Mouse (Mus musculus) R1 (cell line): ENCODE data around the gene Rpl37.

ENCODE experiments used
- DNase-seq: peaks from one replicate; pipeline ENCODE4 v3.0.0-alpha.2; 2018; ENCODE audit warnings: low read depth, low spot score

Gene Rpl37

DNA sequence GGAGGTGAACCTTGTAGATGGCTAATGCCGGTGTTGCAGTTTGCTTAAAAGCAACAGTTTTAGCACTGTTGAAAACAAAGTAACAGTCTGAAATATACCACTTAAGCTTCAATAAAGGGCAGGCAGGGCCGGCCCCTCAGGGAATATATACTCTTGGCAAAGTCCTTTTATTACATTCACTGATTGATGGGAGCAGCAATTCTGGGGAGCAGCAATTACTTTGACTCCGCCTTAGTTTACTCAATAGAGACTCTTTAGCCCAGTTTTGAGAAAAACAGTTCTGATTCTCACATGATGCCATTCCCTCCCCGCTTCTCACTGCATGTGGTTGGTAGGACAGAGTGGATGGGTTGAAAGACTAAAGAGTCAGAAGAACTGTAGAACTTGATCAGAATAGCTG, 32.7 kb downstream of the Rpl37 start:
- no peak for DNase-seq

GRCm38 (mm10) chr15:5152171-5152570, 35.7 kb downstream of the Rpl37 start:
- DNase-seq: peak; percentile 31

- no peak for DNase-seq
Observed at GRCm38 (mm10) chr15:5154621-5155020, 38.2 kb downstream of the Rpl37 start.

GRCm38 (mm10) chr15:5155093-5155492, 38.6 kb downstream of the Rpl37 start:
- DNase-seq: no peak

DNA sequence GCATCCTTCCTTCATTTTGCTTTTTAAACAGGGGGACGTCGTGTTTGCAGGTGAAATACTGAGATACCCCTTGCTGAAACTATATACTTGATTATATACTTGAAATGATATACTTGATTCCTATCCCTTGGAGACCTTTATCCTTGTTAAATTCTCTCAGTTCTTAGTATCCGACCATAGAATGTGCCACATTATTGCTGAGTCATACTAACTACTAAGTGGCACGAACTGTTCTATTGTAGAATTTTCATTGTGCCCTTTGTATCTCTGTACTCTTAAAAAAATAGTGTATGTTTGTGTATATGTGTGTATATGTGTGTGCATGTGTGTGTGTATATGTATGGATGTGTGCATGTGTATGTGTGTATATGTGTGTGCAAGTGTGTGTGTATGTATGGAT, 39.9 kb downstream of the Rpl37 start:
- no peak for DNase-seq

DNA sequence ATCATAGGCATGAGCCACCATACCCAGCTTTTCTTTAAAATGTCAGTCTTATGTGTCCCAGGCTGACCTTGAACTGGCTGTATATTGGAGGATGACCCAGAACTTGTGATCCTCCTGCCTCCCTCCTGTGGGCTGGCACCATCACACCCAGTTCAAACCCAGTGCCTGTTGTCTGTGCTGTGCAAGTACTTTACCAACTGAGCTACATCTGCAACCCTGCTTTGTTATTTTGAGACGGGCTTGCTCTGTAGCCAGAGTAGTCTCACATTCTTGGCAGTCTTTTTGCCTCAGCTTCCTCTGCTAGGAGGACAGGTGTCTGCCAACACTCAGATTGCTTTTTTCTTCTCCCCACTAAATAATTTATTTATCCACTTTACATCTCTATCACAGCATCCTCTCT, 40.9 kb downstream of the Rpl37 start:
- DNase-seq: no peak

DNA sequence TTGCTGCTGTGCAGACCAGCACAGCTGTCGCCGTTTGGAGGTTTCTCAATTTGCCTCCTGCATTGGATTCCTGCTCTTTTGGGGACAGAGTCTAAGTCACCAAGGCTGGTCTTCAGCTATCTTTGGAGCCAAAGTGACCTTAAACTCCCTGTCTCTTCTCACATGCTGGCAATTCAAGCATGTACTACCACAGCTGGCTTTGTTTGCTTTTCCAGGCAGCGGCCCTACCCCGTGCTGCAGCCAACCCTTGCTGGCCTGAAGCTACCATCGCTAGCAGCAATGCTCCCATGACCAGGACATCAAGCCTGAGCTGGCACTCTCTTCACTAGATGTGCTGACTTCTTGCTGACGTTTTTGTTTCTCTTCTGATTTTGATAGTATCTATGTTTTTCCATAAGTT, 42.4 kb downstream of the Rpl37 start:
- no peak for DNase-seq

GRCm38 (mm10) chr15:5165121-5165773, 48.8 kb downstream of the Rpl37 start:
- DNase-seq: no peak
